In genomic region chr3:21898241-21898640, GRCm38 (mm10) we compare ENCODE assay signal across 10 mouse cellular contexts.
"Had no signal": no experiment of that assay in that cellular context is flagged by ENCODE, and none has a peak within 500 bp of the region (broad histone marks: within the 10 kb centered on the region; RNA-seq: fewer than 3 reads in every experiment).

No protein-coding gene starts in this region.

- ATAC-seq: liver, postnatal 0 days; lung, postnatal 0 days; midbrain, embryonic 13.5 days; midbrain, embryonic 15.5 days had no signal

- DNase-seq: liver, postnatal 0 days; lung, adult 2 months; lung, postnatal 14 days; lung, postnatal 36 days; thymus, adult 18-20 months; thymus, postnatal 14 days; thymus, postnatal 36 days had no signal
